Mouse (Mus musculus) layer of hippocampus, adult 2 months (tissue): ENCODE measurements around the gene Opcml. TPM values are rescaled to one million over a fixed set of nuclear protein-coding genes. Genes with fewer than 3 reads are reported as not detected.

Experiments
- DNase-seq, 2 experiments: peaks; one replicate each; pipeline ENCODE4 v3.0.0; 2022; ENCODE audit warnings: low spot score in 2 of 2
- H3K27ac ChIP-seq: fragments of 200-600 bp; 2 replicates; pipeline ENCODE4 v1.8.1; 2022
- H3K4me3 ChIP-seq: fragments of 200-600 bp; 2 replicates; pipeline ENCODE4 v1.8.1; 2022; ENCODE audit warnings: mild to moderate bottlenecking
- CTCF ChIP-seq: fragments of 200-600 bp; conservative IDR thresholded peaks from 2 replicates; pipeline ENCODE4 v1.8.1; 2022; ENCODE audit warnings: antibody characterized with exemption, mild to moderate bottlenecking, moderate library complexity
- long read RNA-seq, 2 experiments: library from polyadenylated mRNA; stranded (forward); transcript quantifications; one replicate each; pipeline ENCODE4 v2.0.0; 2021; ENCODE audit warnings: borderline mapping rate in 2 of 2
- total RNA-seq, 2 experiments: library from RNA; stranded (reverse); gene quantifications; 2 replicates each; pipeline ENCODE4 v1.2.3; 2021

The Opcml gene
- total RNA-seq = 100 to 1,000 TPM; 252 to 259 TPM
- long read RNA-seq, experiment 1, partial matches to known transcripts = 3 of 29 reads
- long read RNA-seq, experiment 1, other reads (novel, unspliced or antisense) = 22 of 29 reads
- long read RNA-seq, experiment 2, partial matches to known transcripts = 9 of 44 reads
- long read RNA-seq, experiment 2, other reads (novel, unspliced or antisense) = 34 of 44 reads

DNA sequence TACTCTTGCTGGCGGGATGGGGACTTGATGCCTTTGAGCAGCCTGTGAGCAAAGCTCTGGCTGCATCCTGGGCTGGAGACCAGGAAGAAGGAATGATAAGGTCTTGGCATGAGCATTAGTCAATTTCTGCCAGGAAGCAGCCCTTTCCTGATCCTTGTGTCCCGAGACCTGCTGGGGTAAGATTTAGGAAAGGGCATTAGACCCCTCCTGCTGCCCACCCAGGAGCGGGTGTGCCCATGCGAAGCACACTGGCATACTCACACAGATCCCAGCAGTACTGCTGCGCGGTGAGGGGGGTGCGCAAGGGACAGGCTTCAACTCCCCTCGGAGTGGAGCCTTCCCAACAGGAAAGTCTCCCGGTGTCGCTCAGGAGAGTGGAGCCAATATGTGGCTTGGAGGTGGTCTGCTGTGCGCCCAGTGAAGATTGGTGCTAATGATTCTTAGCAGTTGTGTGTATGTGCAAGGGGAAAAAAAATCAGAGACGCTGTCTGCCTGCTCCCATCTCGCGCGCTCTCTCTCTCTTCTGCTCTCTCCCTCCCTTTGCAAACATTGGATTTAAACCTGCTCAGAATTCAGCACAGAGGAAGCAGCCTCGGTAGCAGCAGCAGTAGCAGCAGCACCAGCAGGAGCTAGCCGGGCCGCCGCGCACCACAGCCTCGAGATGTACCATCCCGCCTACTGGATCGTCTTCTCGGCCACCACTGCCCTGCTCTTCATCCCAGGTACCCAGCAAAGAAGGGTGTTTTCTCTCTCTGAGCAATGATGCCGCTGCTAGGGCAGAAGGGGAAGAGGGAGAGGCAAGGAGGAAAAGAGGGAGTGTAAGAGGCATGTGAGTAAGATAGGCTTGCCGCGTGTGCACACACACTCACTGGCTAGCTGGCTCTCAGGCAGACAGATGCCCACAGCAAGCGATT, at the start of gene Opcml:
TSS of gene Opcml (plus strand) at position 51 of the 914 bp plus-strand sequence.
- H3K27ac ChIP-seq = peak within 1 kb of the TSS; percentile 98

DNA sequence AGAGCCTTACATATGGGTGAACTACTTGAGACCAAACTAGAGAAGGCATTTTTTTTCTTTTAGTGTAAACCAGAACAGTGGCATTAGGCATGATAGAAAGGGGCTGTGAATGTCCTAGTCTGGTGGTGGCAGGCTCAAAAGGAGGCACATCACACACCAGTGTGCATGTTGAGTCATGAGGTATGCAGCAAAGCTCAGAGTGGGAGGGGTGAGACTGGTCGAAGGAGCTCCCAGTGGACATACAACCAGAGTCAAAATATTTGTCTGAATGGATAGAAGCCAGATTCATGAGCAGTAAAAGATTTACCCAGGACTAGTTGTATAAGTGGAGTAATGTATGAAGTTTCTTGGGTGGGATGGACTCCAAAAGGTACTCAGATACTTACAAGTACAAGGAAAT, 31.9 kb upstream of the Opcml start:
- no peak overlapping the region for H3K4me3 ChIP-seq
- TF ChIP-seq CTCF = no peak
- H3K27ac ChIP-seq = no peak overlapping the region
- no peak for DNase-seq

More for the DNA sequence above, at the start of gene Opcml:
- TF ChIP-seq CTCF = no peak
- H3K4me3 ChIP-seq = peak within 1 kb of the TSS; percentile 78
- DNase-seq = peak; percentile 59 to 61

DNA sequence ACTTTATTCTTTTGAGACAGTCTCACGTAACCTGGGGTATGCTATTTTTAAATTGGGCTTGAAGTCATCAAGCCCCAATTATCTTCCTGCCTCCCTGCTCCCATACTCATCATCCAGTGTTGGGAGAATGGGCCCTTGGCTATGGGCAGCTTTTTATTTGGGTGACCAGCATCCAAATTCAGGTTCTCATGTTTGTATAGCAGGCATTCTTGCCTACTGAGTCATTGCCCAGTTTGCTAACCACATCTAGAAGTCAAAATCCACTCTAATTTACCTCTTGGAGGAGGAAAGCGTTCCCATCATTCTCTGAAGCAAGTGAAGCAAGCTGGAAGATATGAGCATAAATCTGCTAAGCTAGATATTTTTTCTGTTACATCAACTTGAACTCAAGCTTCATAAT, 29.4 kb upstream of the Opcml start:
- Histone ChIP-seq H3K27ac (no peak overlapping the region), H3K4me3 (no peak overlapping the region)
- no peak for DNase-seq
- no peak for TF ChIP-seq CTCF

DNA sequence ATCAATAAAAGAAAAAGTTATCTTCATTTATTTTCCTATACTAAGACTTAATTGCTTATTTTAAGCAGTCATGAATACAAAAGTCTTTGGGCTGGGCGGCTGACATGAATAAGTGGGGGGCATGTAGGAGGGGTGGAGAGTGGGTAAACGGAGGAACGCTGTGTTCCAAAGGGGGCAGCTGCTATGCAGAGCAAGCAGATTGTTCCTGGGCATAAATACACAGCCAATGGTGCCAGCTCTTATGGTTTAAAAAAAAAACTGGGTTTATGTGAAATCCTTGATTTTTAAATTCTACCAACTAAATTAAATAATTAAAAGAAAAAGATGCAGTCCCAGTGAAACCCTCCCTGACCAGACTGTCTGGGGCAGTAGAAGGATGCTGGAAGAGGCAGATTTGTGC, 24.1 kb upstream of the Opcml start:
- peak; percentile 70 to 79 for DNase-seq

DNA sequence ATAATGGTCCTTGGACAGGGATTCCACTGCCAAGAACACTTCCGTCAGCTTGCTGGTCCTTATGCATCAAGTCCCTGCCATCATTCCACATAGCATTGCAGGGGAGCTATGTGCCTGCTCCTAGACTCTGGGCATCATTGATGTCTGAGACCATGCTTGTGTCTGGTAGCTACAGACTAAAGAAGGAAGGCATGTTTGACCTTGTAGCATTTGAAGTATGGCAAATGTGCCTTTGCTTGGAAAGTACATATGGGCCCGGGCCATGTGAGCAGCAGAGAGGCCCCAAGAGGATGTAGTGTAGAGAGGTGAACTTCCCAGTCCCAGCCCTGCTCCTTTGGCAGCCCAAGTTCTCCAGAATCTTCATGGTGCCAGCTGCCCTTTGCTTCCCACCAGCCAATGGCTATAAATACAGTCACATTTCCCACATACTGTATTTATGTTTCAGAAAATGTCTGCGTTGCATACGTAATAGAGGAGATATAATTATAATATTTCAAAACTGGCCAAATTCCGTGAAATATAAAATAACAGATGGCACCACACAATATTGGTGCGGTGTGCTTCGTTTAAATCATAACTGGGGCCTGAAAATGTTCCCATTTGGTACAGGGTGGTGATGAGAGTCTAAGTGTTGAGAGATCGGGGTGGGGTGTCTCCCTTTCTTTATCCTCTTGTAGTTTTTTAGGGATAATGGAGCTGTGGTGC, 23.2 kb upstream of the Opcml start:
- H3K27ac ChIP-seq = peak overlapping the region; percentile 84
- no peak for TF ChIP-seq CTCF
- H3K4me3 ChIP-seq = no peak overlapping the region
- peak in 1 of 2 experiments; percentile 32 for DNase-seq

More for the DNA sequence above, 24.1 kb upstream of the Opcml start:
- Histone ChIP-seq H3K27ac (peak overlapping the region; percentile 84), H3K4me3 (no peak overlapping the region)
- no peak for TF ChIP-seq CTCF

DNA sequence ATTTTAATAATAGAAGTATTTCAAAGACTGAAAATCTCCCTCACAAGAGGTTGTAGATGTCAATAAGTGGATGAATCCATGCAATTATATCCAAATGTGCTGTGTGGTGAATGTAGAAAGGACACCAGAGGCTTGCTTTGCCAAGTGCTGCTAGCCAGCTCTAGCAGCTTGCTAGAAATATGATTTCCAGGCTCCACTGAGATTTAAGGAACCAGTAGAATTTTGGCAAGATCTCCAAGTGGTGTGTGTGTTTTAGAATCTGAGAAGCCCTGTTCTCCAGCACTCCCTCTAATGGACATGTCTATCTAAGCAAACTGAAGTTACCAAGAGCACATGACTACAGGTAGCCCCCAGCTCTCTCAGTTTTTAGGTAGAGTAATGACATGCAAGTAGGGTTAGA, 21.8 kb upstream of the Opcml start:
- DNase-seq = no peak
- Histone ChIP-seq H3K27ac (no peak overlapping the region), H3K4me3 (no peak overlapping the region)
- TF ChIP-seq CTCF = peak; percentile 40

DNA sequence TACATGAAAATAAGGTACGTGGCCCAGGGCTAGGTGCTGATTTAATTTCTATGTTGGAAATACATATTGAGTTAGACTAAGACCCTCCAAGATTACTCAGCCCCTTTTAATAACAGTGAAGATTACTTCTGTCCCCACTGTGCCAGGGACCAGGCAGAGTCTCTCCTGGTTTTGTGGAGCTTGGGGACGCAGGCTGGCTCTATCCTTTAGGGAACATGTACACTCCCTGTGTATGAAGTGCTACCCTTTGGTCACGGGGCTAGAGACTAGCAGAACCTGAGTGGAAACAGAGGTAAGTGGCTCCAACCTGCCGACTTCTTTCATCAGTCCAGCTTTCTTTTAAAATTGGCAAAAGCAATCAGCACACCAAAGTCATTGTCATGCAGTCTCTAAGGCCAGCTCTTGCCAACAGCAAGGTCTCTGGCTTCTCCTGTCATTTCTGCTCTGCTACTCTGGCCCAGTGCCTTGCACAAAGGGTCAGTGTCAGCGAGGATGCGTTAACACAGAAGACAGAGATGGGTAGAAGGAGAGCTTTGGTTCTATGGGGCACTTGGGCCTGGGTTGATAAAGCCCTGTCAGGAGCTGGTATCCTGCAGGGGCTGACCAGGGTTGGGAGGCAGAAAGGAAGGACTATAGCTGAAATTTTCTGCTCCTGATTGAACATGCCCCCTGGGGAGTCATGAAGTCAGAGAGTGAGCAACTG, 9.1 kb upstream of the Opcml start:
- no peak overlapping the region for H3K4me3 ChIP-seq
- no peak overlapping the region for H3K27ac ChIP-seq
- DNase-seq = no peak
- no peak for TF ChIP-seq CTCF

DNA sequence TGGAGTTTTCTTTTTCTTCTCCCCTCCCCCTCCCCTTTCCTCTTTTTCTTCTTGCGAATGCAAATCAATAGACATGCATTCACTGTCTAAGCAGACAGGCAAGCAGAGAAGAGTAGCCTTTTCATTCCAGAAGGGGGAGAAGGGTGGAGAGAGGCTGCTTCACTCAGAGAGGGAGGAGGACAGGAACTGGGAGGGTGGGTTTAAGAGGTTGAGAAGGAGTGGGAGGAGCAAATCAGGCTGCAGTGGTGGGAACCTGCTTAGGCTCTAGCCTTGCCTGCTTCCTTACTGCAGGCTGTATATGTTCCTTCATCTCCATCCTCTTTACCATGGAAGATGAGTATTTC, 8.6 kb upstream of the Opcml start:
- no peak for DNase-seq
- no peak overlapping the region for H3K27ac ChIP-seq
- no peak overlapping the region for H3K4me3 ChIP-seq
- TF ChIP-seq CTCF = no peak

DNA sequence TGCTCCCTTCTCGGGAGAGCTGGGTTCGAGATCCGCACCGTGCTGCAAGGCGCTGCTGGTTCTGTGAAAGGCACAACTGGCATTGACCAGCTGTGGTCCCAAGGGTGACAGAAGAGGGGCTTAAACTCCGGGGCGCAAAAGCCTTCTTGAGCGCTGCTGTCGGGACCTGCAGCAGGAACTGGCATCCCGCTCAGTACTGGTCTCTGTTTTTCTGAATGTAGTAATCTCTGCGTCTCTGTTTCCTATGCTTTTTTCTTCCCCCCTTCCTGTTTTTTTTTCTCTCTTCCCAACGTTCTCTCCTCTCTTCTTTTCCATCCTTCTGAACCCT, 1.0 kb downstream of the Opcml start:
- no peak for TF ChIP-seq CTCF
- peak overlapping the region; percentile 78 for H3K4me3 ChIP-seq
- H3K27ac ChIP-seq = peak overlapping the region; percentile 98
- DNase-seq = no peak

DNA sequence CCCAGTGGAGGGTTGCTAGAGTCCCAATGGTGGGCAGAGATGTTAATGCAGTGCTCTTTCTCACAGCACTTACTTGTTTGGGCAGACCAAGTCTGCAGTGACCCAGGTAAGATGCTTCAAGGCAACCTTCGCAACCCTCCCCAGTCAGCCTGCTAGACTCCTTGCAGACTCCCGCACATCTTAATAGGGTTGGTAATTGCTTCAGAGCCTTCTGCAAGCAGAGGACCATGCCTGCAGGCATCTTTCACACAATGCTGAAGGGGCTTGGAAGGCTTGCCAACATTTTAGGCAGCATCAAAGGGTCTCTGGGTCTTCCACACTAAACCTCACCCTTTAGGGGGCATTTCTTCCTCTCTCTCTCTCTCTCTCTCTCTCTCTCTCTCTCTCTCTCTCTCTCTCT, 1.7 kb downstream of the Opcml start:
- peak overlapping the region; percentile 98 for H3K27ac ChIP-seq
- no peak for DNase-seq
- H3K4me3 ChIP-seq = peak overlapping the region; percentile 78
- no peak for TF ChIP-seq CTCF

DNA sequence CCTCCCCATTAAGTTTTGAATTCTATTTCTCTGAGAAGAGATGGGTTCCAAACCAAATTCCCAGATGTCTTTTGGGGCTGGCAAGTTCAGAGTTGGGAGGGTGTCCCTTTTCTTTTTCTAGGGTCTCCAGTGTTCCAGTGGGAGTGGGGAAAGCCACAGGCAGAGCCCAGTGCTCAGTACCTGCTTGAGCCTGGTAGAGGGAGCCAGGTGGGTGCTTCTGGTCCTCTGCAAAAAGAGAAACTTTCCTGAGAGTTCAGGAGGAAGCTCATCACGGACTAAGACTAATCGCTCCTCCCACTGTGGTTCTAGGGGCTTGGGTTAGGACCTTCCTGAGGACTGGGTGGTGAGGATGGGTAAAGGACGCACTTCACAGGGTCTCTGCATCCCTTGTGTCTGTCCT, 2.4 kb downstream of the Opcml start:
- Histone ChIP-seq H3K4me3 (peak overlapping the region; percentile 78), H3K27ac (peak overlapping the region; percentile 98)
- peak; percentile 65 for TF ChIP-seq CTCF
- no peak for DNase-seq

DNA sequence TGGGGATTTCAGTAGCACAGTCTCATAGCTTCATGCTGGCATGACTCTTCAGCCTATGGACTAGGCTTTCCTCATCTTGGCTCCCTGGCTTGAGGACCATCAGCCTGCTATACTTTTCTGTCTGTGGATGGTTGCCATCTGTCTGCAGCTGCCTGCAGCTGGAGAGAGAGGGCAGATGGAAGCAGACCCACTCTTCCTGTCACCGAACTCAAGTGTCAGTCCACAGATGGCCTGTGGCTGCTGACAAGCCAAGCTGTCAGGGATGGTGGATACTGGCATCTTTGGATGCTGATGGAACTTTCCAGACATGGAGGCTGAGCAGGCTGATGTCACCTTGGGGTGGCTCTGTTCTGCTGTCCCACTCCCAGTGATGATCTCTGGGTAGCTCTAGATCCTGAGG, 6.0 kb downstream of the Opcml start:
- Histone ChIP-seq H3K4me3 (no peak overlapping the region), H3K27ac (no peak overlapping the region)
- no peak for DNase-seq
- no peak for TF ChIP-seq CTCF

DNA sequence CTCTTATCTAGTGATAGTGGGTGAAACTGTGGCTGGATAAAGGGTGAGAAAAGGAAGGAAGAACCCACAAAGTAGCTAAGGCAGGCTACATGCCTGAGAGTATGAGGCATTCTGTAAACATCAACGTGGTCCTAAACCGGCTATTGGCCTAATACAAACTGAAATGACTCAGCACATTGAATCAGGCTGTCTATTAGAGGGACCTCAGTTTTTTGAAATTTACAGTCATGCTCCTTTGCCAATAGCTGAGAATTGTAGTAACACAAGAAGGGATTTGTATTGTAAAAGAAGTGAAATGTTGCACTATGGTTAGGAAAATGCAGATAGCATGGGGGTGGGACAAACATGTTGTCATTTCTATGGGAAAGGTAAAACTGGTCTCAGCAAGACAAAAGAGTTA, 10.4 kb downstream of the Opcml start:
- H3K4me3 ChIP-seq = no peak overlapping the region
- DNase-seq = no peak
- H3K27ac ChIP-seq = no peak overlapping the region
- no peak for TF ChIP-seq CTCF
